Mouse (Mus musculus) NIH3T3 (cell line): ENCODE data around the gene Jam2.

Experiments used
- DNase-seq: peaks from one replicate; pipeline ENCODE4 v3.0.0-alpha.2; 2012; ENCODE audit warnings: low read depth

Gene Jam2

GRCm38 (mm10) chr16:84853492-84853891 lies 79.6 kb downstream of the Jam2 start:
- no peak for DNase-seq

DNA sequence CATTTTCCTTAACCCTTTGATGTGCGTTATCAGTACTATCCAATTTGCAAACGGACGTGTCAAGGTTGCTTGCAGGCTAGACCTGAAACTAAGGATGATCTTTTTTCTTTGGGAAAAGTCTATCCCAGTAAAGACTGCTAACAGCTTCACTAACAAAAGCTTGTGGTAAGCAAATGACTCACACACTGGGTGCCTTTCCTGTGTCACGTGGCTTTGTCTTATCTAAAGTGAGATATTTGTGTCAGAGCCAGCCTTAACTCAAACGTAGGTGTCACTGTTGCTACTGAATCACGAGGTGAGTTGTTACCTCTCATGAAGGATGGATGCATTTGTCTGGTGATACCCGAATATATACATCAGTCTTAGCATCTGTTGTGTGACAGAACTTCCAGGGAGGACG lies 90.7 kb downstream of the Jam2 start:
- DNase-seq = no peak

DNA sequence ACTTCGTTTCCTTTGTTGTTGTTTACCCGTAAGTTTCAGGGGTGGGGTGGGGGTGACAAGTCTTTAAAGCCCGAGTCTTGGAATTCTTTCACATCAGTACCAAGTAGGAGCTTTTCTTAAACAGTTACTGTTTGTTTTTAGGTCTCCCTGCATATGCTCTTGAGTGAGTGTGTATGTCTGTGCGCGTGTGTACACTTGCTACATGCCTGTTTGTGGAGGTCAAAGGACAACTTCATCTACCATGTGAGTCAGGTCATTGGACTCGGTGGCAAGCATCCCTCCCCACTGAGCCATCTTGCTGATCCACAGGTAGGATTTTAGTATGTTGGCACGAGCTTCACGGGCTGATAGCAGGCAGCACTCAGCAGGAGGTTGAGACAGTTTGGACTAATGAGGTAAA lies 99.9 kb downstream of the Jam2 start:
- DNase-seq = no peak

- DNase-seq = no peak
These were observed 101.2 kb downstream of the Jam2 start for GRCm38 (mm10) chr16:84875012-84875717.
